Mouse (Mus musculus) frontal cortex, adult 2 months (tissue): ENCODE measurements around the gene Gm28230. TPM values are rescaled to one million over a fixed set of nuclear protein-coding genes. Genes with fewer than 3 reads are reported as not detected.

Source experiments
- DNase-seq, 2 experiments: peaks; one replicate each; pipeline ENCODE4 v3.0.0; 2022; ENCODE audit warnings: low spot score in 1 of 2; ENCODE audit errors: extremely low spot score in 1 of 2
- polyA plus RNA-seq: library from polyadenylated mRNA; depleted of rRNA; stranded (reverse); fragments of >200 nt; gene quantifications from 2 replicates; pipeline ENCODE4 v1.2.3, GENCODE M21; 2012

Gene Gm28230
- polyA plus RNA-seq, 1 experiment, result not detected

DNA sequence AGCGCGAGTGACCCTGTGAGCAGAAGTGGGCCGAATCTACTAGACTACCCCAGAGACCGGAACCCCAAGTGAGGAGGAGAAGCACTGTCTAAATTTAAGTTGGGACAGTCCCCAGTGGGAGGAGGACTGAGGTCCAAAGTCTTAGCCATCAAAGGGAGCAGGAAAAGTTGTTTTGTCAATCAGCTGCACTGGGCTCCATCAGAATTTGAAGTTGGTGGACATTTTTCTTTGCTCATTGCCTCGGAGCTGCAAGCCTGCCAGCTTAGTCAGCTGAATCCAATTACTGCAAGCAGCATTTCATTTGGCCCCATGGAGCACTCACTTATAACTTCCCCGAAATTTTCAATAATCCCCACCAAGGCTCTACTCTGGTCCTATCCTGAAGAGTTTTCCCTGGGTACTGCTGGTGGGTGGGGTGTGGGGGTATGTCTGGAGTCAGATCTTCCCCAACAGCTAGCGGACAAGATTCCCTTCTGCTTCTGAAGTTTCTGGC lies 11.1 kb downstream of the Gm28230 start:
- DNase-seq, result no peak

DNA sequence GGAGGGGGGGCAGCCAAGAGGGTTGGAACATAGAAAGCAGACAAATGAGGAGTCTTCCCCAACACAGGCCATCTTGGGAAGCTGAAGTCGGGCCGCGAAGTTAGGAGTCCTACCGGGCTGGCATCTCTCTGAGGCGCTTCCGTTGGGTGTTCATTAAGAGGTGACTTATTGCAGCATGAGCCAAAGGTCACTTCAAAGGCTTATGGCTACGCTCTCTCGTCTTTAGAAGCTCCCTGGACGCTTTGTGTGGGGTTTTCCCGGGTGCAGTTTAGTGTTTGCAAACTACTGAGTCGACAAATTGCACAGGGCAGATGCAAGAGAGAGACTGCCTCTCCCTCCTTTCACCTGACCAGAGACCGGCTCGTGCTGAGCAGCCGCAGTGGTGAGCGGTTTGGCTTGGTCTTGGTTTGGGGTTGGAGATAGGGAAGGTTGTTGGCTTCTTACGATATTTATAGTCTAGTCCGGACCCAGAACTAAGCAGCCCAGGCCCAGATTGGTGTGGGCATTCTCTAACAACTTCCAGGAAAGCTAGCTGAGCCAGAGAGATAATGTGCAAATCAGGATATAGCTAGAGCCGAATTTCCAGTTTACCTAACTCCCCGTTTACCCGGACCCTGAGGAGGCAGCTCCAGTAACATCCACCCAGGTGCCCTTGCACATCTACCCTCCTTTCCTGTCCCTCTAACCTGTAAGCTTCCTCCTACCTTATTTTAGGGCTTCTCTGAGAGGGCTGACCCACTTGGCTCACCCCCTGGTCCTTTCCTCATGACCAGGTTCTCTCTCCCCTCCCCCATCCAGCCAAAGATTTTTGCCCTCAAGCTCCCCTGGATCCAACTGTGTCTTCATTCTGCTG lies 12.3 kb downstream of the Gm28230 start:
- no peak for DNase-seq

DNA sequence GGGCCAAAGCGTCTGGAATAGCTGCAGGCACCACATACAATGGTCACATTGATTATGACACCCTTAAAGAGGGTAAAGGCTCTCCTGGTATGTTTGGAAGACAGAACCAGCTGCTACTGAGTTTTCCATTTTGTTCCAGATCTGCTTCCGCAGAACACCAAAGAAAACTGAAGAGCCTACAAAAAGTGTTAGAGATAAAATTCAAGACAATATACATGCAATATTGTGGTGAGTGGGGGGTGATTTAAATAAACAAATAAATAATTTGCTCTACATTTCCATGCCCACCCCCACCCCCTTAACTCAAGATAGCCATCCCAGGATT lies 12.9 kb downstream of the Gm28230 start:
- DNase-seq, result no peak

DNA sequence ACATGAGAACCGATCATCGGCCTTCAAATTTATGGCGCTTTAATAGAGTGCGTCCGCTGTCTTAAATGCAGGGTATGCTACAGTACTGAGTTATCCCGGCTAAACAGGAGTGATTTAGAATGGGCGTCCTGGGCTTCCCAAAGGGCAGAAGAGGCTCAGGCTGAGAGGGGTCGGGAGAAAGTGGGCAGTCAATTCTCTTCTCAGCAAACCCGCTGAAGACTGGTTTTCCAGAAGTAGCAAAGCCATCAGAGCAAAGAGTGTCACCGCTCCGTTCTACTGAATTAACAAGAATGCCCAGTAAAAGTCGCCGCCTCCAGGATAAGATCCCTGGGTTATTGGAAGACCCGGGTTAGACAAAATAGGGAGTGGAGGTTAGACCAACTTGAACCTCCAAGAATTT lies 13.3 kb downstream of the Gm28230 start:
- no peak for DNase-seq

DNA sequence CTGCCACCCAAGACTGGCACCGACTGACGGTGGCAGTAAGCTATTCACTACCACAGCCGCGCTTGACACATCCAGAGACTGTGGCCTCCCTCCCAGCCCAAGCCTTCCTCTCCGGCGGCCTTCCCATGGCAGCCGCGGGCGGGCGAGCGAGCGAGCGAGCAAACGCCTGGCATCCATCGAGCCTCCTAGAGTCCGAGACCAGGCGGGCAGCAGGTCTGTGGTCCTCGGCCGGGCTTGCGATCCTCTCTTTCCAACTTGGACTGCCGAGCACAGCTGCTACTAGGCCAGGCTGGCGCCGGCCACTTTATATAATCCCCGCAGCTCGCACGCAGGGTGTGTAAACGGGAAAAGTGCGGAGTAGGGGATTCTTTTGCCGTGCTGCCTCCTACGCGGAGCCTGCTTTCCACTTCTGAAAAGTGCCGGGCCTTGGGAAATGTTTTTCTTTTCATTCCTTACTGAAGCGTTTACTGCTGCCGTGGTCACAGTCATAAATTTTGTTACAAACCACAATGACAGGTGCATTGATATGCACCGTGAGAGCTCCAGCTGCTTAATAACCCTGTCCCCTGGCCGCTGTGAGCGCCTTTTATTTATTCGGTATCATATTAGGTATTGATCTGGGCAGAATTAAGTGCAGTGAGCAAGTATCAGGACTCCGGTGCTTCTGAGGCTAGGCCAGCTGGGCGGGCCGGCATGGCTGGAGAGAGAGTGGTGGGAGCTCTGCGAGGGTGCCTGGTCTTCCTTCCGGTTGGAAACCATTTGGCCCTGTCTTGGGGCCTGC lies 14.0 kb downstream of the Gm28230 start:
- DNase-seq, result no peak

DNA sequence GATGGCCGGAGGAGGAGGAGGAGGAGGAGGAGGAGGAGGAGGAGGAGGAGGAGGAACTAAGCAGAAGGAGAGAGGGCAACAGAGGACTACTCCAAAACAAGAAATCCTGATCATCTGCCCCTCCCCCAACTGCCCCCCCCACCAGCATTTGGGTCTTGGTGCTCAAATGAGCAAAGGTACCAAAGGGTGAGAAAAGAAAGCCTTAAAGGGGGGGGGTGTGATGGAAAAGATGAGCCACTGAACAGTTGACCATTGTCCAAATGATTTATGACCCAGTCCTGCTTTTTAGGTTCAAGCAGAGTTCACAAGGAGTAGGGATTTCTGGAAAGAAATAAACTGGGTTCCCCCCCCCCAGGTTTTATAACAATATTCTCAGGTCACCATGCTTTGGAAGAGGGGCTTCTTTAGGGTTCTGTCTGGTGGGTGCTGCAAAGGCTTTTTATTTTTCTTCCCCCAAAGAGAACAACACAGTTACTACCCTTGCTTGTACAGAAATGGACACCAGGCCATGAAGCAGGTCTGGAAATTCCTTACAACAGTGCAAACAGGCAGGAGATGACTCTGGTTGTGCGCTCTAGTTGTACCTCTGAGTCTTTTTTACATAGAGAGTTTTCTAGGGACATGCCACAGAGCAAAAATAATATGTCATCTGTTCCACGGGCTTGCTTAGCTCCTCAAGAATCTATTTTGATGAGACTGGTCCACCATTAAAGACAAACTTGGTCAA lies 14.9 kb downstream of the Gm28230 start:
- no peak for DNase-seq

DNA sequence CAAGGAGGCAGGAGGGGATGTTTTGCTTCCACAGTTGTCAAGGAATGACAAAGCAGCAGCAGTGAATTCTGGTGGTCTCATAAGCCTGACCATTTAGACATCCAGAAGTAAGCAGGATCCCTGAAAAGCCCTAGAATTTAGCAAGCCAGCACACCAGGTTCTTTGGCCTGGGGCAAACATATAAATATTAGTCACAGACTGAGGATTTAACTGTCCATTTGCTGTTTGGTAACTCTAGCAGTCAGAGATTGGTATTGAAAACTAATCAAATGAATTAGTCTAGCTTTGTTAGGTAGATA lies 15.4 kb downstream of the Gm28230 start:
- no peak for DNase-seq

DNA sequence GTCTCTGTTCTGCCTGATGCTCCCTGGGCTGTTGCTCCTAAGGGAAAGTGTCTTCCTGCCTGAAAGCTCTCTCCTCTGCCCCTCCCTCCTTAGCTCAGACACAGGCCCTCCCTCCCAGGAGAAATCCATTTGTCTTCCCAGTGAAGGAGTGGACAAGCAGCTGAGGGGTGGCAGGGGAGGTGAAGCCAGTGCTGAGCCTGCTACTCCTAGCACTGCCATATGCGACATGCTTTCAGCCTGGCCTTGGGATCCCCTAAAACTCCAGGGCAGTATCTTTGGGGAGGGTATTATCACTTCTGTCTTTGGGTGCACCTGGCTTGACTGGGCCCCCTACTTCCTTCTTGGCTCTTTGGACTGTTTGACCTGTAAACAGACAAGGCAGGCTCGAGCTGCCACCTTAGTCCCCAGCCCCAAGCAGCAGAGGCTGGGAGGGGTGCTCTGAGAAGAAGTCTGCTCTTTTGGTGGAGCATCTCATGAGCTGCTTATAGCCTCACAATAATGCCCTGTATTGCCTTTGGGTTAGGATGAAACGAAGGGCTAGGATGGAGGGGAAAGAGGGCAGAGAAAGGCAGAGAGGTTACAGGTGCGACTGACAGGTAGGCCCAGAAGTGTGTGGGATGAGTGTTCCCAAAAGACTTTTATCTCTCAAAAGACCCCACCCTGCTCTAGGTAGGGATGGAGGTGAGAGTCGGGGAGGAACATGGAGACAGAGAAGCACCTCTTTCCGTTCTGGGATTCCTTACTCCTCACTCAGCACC lies 19.2 kb downstream of the Gm28230 start:
- DNase-seq, result no peak

DNA sequence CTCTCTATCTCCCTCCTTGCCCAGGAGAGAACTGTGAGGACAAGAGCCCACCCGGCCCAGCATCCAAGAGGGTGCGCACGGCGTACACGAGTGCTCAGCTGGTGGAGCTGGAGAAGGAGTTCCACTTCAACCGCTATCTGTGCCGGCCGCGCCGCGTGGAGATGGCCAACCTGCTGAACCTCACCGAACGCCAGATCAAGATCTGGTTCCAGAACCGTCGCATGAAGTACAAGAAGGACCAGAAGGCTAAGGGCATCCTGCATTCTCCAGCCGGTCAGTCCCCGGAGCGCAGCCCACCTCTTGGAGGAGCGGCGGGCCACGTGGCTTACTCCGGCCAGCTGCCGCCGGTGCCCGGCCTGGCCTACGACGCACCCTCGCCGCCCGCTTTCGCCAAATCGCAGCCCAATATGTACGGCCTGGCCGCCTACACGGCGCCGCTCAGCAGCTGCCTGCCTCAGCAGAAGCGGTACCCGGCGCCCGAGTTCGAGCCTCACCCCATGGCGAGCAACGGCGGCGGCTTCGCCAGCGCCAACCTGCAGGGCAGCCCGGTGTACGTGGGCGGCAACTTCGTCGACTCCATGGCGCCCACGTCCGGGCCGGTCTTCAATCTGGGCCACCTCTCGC lies 19.9 kb downstream of the Gm28230 start:
- no peak for DNase-seq

DNA sequence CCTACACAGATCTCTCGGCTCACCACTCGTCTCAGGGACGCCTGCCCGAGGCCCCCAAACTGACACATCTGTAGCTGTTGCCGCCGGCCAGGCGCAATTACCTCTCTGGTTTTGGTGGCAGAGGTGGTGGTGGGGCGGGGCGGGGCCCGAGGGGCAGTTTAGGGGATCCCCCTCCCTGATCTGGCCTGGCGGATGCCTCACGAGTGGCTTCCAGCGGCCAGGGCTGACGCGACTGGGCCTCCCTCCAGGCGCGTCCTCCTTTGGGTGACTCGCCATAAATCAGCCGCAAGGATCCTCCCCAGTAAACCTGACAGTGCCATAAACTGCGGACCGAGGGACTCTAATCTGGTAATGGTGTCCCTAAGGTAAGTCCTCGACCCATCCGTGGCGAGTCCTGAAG lies 20.5 kb downstream of the Gm28230 start:
- DNase-seq, result no peak

DNA sequence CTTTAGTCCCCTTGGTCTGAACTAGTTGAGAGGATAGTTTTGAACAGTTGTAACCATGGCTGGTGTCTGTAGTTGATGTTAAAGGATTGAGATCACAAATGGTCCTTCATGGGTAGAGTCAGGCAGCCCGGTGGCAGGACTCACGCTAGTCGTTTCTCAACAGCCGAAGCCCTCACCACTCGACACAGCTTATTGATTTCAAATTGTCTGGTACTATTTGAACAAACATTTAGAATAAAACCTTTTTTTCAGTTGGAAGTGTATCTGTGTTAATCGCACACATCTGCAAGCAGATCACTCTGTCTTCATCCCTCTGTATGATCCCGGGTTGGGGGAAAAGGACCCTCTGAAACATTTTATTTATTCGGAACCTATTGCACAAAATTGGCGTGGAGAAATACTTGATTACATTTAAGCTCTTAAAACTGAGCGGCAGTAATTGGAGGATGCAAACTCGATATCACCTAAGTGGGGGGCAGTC lies 21.2 kb downstream of the Gm28230 start:
- DNase-seq, result no peak

DNA sequence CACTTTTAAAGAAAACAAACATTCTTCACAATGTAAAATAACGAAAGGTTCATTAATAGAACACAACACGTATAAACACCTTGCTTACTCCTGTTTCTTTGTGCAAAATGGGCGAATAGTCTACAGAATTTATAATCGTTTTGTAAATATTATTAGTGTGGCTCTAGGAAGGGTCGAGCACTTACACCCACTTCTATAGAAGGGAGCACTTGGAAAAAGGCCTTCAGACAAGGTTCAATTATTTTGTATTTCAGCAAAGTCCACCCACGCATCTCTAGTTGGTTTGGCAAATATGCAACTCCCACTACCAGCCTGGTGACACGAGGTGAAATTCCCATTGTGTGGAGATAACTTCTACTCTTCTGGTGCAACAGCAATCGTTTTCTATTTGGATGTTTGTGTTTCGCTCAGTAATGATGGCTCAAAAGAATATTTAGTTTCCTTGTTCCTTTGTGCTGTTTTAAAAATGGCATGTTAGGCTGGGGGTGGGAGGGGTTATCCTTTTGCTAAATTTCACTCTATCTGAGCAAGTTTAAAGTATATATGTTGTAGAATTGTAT lies 22.0 kb downstream of the Gm28230 start:
- DNase-seq, result no peak

DNA sequence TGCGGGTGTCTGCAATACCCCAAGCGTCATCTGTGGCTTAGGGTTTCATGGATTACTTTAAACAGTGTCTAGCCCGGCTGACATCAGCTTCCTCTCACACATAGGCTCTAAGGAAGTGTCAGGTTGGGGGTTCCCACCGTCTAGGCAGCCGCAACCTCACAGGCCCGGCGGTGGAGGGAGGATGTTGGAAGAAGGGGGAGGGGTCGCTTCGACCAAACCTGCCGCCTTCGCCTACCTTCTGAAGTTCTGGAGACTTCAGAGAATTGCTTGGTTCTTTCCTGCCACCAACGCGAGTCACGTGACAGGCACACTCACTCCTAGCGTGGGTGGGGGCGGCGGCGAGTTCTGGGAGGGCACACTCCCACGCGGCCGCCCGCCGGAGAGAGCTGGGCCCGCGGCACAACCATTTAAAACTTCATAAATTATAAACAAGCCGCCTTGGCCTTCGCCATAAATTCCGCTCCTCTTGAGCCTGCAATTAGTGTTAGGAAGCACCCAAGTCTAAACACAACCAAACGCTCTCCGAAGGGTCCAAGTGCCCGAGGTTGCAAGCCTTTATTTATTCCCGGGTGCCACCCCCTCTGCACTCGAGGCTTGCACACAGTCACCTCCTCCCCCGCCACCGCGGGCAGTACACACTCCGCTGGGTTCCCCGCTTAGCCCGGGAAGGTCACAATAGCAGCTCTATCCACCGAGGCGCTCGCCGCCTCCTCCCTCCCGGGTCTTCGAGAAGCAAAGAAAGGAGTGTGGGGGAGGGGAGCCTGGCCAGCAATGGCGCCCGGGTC lies 23.0 kb downstream of the Gm28230 start:
- DNase-seq, result no peak

DNA sequence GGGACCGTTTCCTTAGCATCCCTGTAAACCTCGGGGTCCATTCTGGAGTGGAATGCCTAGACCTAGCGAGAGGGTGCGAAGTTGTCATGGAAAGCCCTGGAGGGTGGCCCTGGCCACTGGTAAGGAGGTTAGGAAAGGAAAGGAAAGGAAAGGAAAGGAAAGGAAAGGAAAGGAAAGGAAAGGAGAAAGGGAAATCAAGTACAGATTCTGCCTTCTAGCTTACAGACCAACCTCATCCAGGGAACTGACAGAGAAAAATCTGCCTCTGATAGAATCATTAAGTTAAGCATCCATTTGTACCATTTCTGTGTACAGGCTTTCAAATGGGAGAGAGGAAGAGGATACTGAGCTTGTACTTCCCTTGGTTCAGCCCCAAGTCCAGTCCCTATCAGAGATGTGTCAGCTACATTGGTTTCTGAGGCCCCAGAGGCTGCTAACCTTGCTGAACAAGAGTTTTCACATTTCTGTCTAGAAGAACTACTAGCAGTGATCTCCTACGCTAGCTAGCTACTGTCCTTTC lies 24.3 kb downstream of the Gm28230 start:
- DNase-seq, result no peak

DNA sequence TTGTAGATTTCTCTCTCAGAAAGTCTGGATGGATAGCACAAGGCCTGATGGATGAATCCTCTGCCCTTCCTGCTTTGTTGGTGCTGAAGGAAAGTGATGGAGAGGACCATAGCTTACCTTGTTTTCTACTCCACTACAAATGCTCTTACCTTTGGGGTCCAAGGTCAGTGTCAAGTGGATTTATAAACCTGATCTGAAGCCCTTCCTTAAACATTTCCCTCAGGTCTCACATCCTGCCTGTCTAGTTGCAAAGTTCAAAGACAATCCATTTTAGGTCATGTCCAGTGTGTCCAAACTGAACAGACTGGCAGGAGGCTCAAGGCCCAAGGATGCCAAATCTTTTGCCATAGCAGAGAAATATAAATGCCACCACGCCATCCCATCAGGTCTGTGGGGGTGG lies 25.3 kb downstream of the Gm28230 start:
- DNase-seq, result no peak

DNA sequence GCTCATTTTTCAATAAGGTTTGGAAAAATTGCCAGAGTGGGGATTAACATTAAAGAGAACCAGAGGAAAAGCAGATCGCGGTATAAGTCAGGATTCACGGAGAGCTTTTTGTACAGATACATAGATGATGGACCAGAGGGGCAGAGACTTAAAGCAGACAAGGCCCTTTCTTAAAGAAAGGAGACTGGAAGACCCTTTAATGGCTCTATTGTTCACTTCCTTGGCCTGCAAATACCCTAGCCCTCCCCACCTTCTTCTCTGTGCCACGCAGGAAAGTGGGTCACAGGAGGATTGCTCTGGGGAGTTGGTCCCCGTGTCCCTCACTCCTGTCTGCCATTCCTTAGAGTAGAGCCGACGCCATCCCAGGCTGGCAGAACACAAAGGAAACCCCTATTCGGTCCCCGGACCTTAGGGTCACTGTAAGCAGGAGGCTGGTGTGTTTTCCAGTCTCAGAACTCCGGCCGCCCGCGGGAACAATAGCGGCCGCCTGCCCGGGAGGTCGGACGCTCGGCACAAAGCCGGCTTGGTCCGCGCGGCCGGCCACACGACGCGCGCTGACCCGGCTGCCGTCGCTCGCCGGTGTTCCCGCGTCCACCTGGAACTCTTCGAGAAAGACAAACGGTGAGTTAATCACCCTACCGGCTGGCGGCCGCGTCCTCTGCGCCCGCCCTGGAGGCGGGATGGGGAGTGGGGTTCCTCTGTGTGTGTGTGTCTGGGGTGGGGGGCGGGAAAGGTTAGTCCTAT lies 26.1 kb downstream of the Gm28230 start:
- no peak for DNase-seq

DNA sequence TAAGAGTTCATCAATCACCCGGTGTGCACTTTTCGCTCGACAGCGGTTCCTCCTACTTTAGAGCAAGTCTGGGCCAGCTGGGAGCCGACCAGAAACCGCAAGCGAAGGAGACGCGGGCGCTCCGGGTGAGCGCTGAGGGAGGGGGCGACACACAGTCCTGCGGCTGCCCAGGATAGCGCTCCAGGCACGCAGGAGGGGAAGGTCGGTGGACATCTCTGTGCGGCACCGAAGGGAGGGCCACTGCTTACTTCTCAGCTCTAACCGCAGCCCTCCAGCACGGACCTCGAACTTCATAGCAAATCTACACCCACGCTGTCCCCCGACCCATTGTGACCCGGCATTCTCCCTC lies 26.6 kb downstream of the Gm28230 start:
- DNase-seq, result no peak

DNA sequence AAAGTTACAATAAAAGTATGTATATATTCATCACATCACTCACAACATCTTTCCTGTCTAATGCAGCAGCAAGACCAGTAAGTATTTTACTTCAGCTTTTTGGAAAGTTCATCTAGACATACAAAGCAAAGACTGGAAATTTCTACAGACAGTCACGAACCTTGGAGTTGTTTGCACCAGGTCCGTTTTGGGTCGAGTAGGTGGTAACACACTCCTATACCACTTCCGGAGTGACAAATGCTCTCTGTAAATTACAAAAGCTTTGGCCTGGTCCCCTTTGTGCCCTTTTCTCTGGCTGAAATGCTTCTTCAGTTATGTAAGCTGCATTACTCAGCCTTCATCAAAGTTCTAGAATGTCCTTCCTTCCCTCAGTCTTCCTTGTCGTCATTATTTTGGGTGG lies 27.2 kb downstream of the Gm28230 start:
- no peak for DNase-seq
